Comparison of ENCODE assay signal across 14 mouse cellular contexts in the genomic region with DNA sequence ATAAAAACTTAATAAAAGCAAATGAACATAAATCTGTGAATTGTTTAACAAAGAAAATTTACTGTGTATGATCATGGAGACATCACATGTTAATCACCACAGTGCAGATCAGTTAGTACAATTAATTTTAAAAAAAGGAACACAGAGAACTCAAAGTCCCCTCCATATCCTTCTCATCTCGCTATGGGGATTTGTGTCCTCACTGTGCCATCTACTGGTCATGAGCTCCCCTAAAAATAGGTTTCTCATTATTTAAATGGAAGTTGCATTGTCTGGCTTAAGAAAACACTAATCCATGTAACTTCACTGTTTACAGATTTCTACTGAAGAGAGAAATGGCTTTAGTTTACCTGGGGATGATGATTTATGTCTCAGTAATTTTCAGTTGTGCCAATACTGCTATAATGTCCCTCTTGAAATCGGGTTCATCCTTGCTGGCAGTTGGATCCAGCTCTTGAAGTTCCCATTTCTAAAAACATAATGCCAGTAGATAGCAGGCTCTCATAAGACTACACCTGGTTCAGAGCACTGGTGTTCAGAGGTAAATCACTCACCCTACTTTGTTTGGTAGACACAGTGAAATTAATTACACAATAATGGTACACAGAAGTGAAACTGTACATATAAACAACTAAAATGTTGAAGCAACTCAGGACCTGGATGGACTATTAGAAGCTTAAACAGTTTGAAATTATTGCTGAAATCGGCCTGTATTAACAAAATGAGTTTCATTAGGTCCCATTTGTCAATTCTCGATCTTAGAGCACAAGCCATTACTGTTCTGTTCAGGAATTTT.
"Had no signal": no experiment of that assay in that cellular context is flagged by ENCODE, and none has a peak within 500 bp of the region (broad histone marks: within the 10 kb centered on the region; RNA-seq: fewer than 3 reads in every experiment).

No protein-coding gene starts in this region.

- H3K4me1 ChIP-seq: kidney, embryonic 15.5 days; limb, embryonic 12.5 days; midbrain, embryonic 12.5 days had no signal

- DNase-seq: kidney, adult 2 months; kidney, postnatal 14 days; liver; lung, adult 2 months; lung, postnatal 4 days; right cerebral cortex, postnatal 14 days; thymus, postnatal 4 days had no signal

- H3K27ac ChIP-seq: kidney, embryonic 15.5 days; limb, embryonic 12.5 days; liver, embryonic 14.5 days; midbrain, embryonic 12.5 days; stomach, postnatal 0 days had no signal

- H3K4me3 ChIP-seq: kidney, embryonic 15.5 days; limb, embryonic 12.5 days; midbrain, embryonic 12.5 days had no signal

- H3K36me3 ChIP-seq: kidney, embryonic 15.5 days; limb, embryonic 12.5 days; midbrain, embryonic 12.5 days had no signal

- H3K27me3 ChIP-seq: kidney, embryonic 15.5 days; limb, embryonic 12.5 days; midbrain, embryonic 12.5 days had no signal

- ATAC-seq: lung, postnatal 0 days; midbrain, embryonic 16.5 days had no signal

- H3K9ac ChIP-seq: kidney, embryonic 15.5 days; limb, embryonic 12.5 days; liver, embryonic 14.5 days; midbrain, embryonic 12.5 days had no signal
